Mouse (Mus musculus) testis, adult 2 months (tissue): Measurements from ENCODE around the gene Abat. TPM values are rescaled to one million over a fixed set of nuclear protein-coding genes. Genes with fewer than 3 reads are reported as not detected.
A peak's percentile ranks its signal among the peaks of the same experiment; 100 is the strongest.

Experiments used
- H3K27ac ChIP-seq: fragments of 200-500 bp; 2 replicates; pipeline ENCODE4 v1.5.1; 2012; ENCODE audit warnings: low read depth, low read length; ENCODE audit not compliant: control insufficient read depth, insufficient read depth
- H3K27me3 ChIP-seq: fragments of 200-500 bp; 2 replicates; pipeline ENCODE4 v1.6.1; 2012; ENCODE audit warnings: mild to moderate bottlenecking, low read length, moderate library complexity; ENCODE audit not compliant: control insufficient read depth, insufficient read depth
- H3K36me3 ChIP-seq: fragments of 200-500 bp; 2 replicates; pipeline ENCODE4 v1.6.1; 2012; ENCODE audit warnings: mild to moderate bottlenecking, low read length; ENCODE audit not compliant: control insufficient read depth, insufficient read depth
- H3K4me1 ChIP-seq: fragments of 200-500 bp; 2 replicates; pipeline ENCODE4 v1.6.1; 2012; ENCODE audit warnings: low read length; ENCODE audit not compliant: control insufficient read depth, insufficient read depth
- H3K4me3 ChIP-seq: fragments of 200-500 bp; 2 replicates; pipeline ENCODE4 v1.5.1; 2012; ENCODE audit warnings: low read depth, mild to moderate bottlenecking, low read length, moderate library complexity, mixed read lengths; ENCODE audit not compliant: control insufficient read depth
- CTCF ChIP-seq: fragments of 200-500 bp; IDR thresholded peaks from 2 replicates; pipeline ENCODE4 v1.5.1; 2012; ENCODE audit warnings: low read depth, mild to moderate bottlenecking, inconsistent platforms, low read length, moderate library complexity; ENCODE audit not compliant: control insufficient read depth, insufficient read depth, insufficient replicate concordance
- POLR2A ChIP-seq: fragments of 200-500 bp; IDR thresholded peaks from 2 replicates; pipeline ENCODE4 v1.6.1; 2012; ENCODE audit warnings: low read depth, mild to moderate bottlenecking, inconsistent platforms, low read length, moderate library complexity; ENCODE audit not compliant: control insufficient read depth
- polyA plus RNA-seq: library from polyadenylated mRNA; depleted of rRNA; stranded (reverse); fragments of >200 nt; gene quantifications from 2 replicates; pipeline ENCODE4 v1.2.3, GENCODE M21; 2012

The Abat gene
- polyA plus RNA-seq, 1 experiment, result 21.2 TPM

GRCm38 (mm10) chr16:8637217-8638051 lies 124.2 kb downstream of the Abat start, which contains the start of the genes Pmm2 and Tmem186:
Gene Pmm2, plus strand, starts transcription at chr16:8637674.
Gene Tmem186, minus strand, starts transcription at chr16:8637712.
- H3K36me3 ChIP-seq, result no peaks in the 10 kb centered on the region; the same call in 1 of the 2 replicates
- H3K4me3 ChIP-seq, result peak within 1 kb of the TSS; percentile 99
- peak within 1 kb of the TSS; percentile 98 for H3K27ac ChIP-seq
- TF ChIP-seq CTCF (no peak), POLR2A (peak; percentile 59)
- peaks cover 8% of the 10 kb centered on the region for H3K4me1 ChIP-seq
- no peaks in the 10 kb centered on the region for H3K27me3 ChIP-seq

- peak overlapping the region; percentile 99 for H3K4me3 ChIP-seq
- H3K27me3 ChIP-seq, result no peaks in the 10 kb centered on the region
- H3K4me1 ChIP-seq, result peaks cover 8% of the 10 kb centered on the region
- TF ChIP-seq POLR2A, result no peak
- no peak for TF ChIP-seq CTCF
- H3K36me3 ChIP-seq, result peaks cover 3% of the 10 kb centered on the region
- H3K27ac ChIP-seq, result peak overlapping the region; percentile 98
Observed at GRCm38 (mm10) chr16:8638131-8638530, 124.9 kb downstream of the Abat start.

DNA sequence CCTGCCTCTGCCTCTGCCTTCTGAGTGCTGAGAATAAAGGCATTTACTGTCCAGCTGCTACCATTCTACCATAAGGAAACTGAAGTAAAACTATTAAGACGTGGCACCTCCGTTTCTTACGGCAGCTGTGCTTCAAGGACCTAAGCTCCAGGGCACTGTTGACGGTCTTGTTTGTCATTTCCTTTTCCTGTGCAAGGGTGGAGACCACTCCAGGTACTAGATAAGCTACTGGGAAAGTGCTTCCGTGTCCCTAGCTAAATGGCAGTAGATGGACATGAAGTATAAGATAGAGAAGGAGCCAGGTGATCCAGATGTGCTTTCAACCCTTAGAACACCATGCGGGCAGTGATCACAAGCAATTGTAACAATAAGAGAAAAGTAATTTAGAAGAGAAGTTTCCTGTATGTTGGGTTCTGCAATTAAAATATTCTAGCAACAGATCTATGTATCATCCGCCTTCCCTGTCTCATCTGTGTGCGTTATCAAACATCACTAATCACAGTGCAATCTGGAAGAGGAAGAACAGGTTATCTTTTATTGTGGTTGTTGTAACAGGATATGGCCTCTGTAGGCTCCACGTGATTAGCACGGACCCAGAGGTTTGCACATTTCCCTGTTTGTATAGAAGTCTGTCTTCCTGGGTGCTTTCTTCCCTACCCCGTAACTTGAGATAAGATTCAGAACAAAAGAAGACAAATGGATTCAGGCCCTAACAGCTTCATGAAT lies 126.4 kb downstream of the Abat start:
- H3K36me3 ChIP-seq, result peaks cover 5% of the 10 kb centered on the region
- H3K4me3 ChIP-seq, result no peak overlapping the region
- H3K27ac ChIP-seq, result no peak overlapping the region
- no peaks in the 10 kb centered on the region for H3K27me3 ChIP-seq
- TF ChIP-seq CTCF, result no peak
- TF ChIP-seq POLR2A, result no peak
- peaks cover 8% of the 10 kb centered on the region for H3K4me1 ChIP-seq

DNA sequence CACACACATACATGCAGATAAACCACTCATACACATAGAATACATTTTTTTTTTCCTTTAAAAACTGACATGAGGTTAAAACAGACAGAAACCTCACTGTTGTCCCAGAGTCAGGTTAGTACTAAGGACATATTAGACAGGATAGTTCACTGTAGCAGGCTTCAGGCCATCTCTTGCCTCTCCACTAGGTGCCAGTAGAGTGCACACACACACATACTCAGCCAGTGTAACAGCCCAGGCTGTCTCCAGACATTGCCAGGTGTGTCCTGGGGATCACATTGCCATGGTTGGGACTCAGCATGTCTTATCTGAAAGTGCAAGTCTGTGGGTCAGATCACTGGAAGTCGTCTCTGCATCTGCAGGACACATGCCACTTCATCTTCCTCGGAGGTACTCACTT lies 130.6 kb downstream of the Abat start:
- TF ChIP-seq POLR2A (no peak), CTCF (peak; percentile 65; the same call in 1 of the 2 replicates)
- Histone ChIP-seq H3K27me3 (no peaks in the 10 kb centered on the region), H3K27ac (no peak overlapping the region), H3K4me3 (no peak overlapping the region), H3K36me3 (peaks cover 6% of the 10 kb centered on the region), H3K4me1 (no peaks in the 10 kb centered on the region)

- no peak overlapping the region for H3K4me3 ChIP-seq
- TF ChIP-seq CTCF, result no peak
- no peak for TF ChIP-seq POLR2A
- no peaks in the 10 kb centered on the region for H3K27me3 ChIP-seq
- peaks cover 6% of the 10 kb centered on the region for H3K36me3 ChIP-seq
- no peaks in the 10 kb centered on the region for H3K4me1 ChIP-seq
- peak overlapping the region; percentile 44 for H3K27ac ChIP-seq
Observed at GRCm38 (mm10) chr16:8645546-8645945, 132.3 kb downstream of the Abat start.

- H3K27ac ChIP-seq, result no peak overlapping the region
- H3K4me1 ChIP-seq, result no peaks in the 10 kb centered on the region
- no peaks in the 10 kb centered on the region for H3K27me3 ChIP-seq
- H3K36me3 ChIP-seq, result peaks cover 1% of the 10 kb centered on the region
- TF ChIP-seq CTCF (no peak), POLR2A (no peak)
- no peak overlapping the region for H3K4me3 ChIP-seq
Observed at GRCm38 (mm10) chr16:8650007-8650406, 136.8 kb downstream of the Abat start.

DNA sequence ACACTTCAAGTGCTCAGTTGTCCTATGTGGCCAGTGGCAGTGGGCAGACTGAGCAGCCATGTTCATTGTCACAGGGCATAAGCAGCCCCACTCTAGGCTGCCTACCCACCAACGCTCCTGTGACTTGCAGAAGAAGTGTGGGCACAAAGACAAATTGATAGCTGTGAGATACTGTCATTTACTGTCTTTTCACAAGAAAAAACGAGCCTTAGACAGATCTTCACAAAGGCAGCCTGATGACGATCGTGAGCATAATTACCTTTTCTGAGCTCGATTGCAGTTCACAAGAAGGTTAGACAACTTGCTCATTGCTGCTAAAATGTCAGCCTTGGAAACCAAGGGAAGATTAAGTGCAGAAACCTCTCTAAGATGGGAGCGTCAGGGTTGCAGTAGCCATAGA lies 141.9 kb downstream of the Abat start:
- Histone ChIP-seq H3K4me3 (no peak overlapping the region), H3K27ac (no peak overlapping the region), H3K27me3 (no peaks in the 10 kb centered on the region), H3K4me1 (no peaks in the 10 kb centered on the region), H3K36me3 (peaks cover 2% of the 10 kb centered on the region)
- TF ChIP-seq POLR2A (no peak), CTCF (no peak)

DNA sequence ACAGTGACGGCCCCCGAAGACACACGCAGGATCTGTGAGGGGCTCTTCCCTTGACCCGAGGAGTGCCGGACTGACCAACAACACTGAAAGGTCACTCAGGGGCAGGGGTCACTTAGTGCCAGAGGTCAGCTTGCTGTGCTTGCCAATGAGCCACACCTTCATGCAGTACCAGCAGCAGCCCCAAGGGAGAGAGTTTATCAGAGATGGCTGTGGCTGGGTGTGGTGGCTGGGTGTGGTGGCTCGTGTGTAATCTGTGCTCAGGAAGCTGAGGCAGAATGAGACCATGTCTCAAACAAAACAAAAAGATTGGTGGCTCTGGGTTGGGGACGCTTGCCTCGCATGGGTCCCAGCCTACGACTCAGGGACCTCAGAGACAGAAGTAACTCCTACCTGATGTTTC lies 142.4 kb downstream of the Abat start:
- no peak for TF ChIP-seq POLR2A
- TF ChIP-seq CTCF, result no peak

More for the DNA sequence above, 142.4 kb downstream of the Abat start:
- H3K36me3 ChIP-seq, result peaks cover 2% of the 10 kb centered on the region
- H3K4me3 ChIP-seq, result no peak overlapping the region
- no peaks in the 10 kb centered on the region for H3K27me3 ChIP-seq
- H3K4me1 ChIP-seq, result no peaks in the 10 kb centered on the region
- no peak overlapping the region for H3K27ac ChIP-seq
